Mouse (Mus musculus) megakaryocyte, embryonic 14.5 days (primary cell): ENCODE measurements at regions not wholly inside any gene's neighbourhood (a gene's known extent, or its start where the extent isn't known, plus 50 kb on each side); places are given as distances from the start of the nearest gene placed in this dataset.

Source experiments
- FLI1 ChIP-seq: IDR thresholded peaks from 2 replicates; pipeline ENCODE4 v1.6.1; 2012; ENCODE audit warnings: low read length, inconsistent platforms, mixed read lengths
- GATA1 ChIP-seq: IDR thresholded peaks from 3 replicates; pipeline ENCODE4 v1.6.1; 2012; ENCODE audit warnings: mixed read lengths, low read length, inconsistent platforms, borderline replicate concordance

DNA sequence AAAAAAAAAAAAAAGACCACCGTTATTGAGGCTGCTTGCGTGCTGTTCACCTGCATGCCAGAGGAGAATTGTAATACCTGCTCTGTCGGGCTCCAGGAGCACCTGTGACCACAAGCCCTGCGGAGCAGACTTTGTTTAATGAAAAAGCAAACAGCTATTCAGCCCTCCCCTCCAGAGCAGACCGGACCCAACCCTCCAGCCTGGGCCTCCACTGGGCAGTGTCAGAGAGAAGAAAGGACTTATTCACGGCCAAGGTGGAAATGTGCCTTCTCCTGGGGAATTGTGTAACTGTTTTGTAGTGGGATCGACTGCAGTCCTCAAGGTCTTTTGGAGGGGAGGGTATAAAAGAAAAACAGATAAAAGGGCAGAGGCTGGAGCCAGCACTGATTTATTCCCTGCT lies 130.8 kb downstream of the Mycn start:
- TF ChIP-seq GATA1 (no peak), FLI1 (no peak)
